Mouse (Mus musculus) bone marrow macrophage, adult 2 months (primary cell): ENCODE measurements around the gene Aadat.

Source experiments
- CTCF ChIP-seq: IDR thresholded peaks from 2 replicates; pipeline ENCODE4 v1.5.1; 2012; ENCODE audit warnings: low read depth, mild to moderate bottlenecking, low read length, moderate library complexity
- POLR2A ChIP-seq: IDR thresholded peaks from 2 replicates; pipeline ENCODE4 v1.6.1; 2012; ENCODE audit warnings: mild to moderate bottlenecking, low read depth, low read length, borderline replicate concordance

GRCm38 (mm10) chr8:60490147-60490546 is 15.6 kb upstream of the Aadat start:
- TF ChIP-seq POLR2A = no peak
- TF ChIP-seq CTCF = no peak
